Mouse (Mus musculus) left cerebral cortex, postnatal 36 days (tissue): Measurements from ENCODE around the gene Klk9. TPM values are rescaled to one million over a fixed set of nuclear protein-coding genes. Genes with fewer than 3 reads are reported as not detected.

Experiments used
- total RNA-seq, 2 experiments: library from RNA; stranded (reverse); gene quantifications; 2 replicates each; pipeline ENCODE4 v1.2.3; 2021

The Klk9 gene
- total RNA-seq, 2 experiments from 2014 or later = not detected

Other genes starting within 250 kb of the Klk9 start
- gene Cd33, start 247.5 kb upstream of the Klk9 start, total RNA-seq = 1 to 10 TPM; 3.1 to 3.8 TPM
- 1 to 10 TPM; 4.0 to 4.6 TPM for gene Zfp658, start 229.6 kb upstream of the Klk9 start, total RNA-seq
- 10 to 100 TPM; 18.7 to 19.1 TPM for gene Zfp719, start 212.3 kb upstream of the Klk9 start, total RNA-seq
- gene Zfp819, start 184.7 kb upstream of the Klk9 start, total RNA-seq = under 1 TPM in 1 of 2 experiments, not detected in 1; 0.43 TPM
- not detected for gene Ceacam18, start 157.2 kb upstream of the Klk9 start, total RNA-seq
- 1 to 10 TPM in 1 of 2 experiments, under 1 TPM in 1; 1.00 to 1.4 TPM for gene Siglece, start 131.7 kb upstream of the Klk9 start, total RNA-seq
- 1 to 10 TPM; 8.3 to 8.7 TPM for gene Ctu1, start 119.9 kb upstream of the Klk9 start, total RNA-seq
- gene Klk14, start 101.5 kb upstream of the Klk9 start, total RNA-seq = not detected
- gene Klk13, start 79.3 kb upstream of the Klk9 start, total RNA-seq = not detected
- gene Klk12, start 23.0 kb upstream of the Klk9 start, total RNA-seq = not detected
- gene Klk11, start 17.3 kb upstream of the Klk9 start, total RNA-seq = not detected
- not detected for gene Klk10, start 10.9 kb upstream of the Klk9 start, total RNA-seq
- gene Klk8, start 5.7 kb downstream of the Klk9 start, total RNA-seq = 1 to 10 TPM; 1.3 to 3.6 TPM
- gene Klk7, start 19.4 kb downstream of the Klk9 start, total RNA-seq = not detected
- gene Klk6, start 32.6 kb downstream of the Klk9 start, total RNA-seq = 1 to 10 TPM; 1.0 to 1.8 TPM
- gene Klk5, start 50.1 kb downstream of the Klk9 start, total RNA-seq = not detected
- not detected for gene Klk4, start 89.3 kb downstream of the Klk9 start, total RNA-seq
- gene Klk15, start 141.8 kb downstream of the Klk9 start, total RNA-seq = not detected
- not detected for gene Klk1b8, start 158.8 kb downstream of the Klk9 start, total RNA-seq
- gene Klk1b1, start 174.9 kb downstream of the Klk9 start, total RNA-seq = not detected
- gene Klk1b9, start 184.2 kb downstream of the Klk9 start, total RNA-seq = not detected
- gene Klk1b11, start 204.0 kb downstream of the Klk9 start, total RNA-seq = not detected
- gene Klk1b26, start 220.3 kb downstream of the Klk9 start, total RNA-seq = not detected